Mouse (Mus musculus): ENCODE measurements around the gene 1700020D05Rik.
A peak's percentile ranks its signal among the peaks of the same experiment; 100 is the strongest.

1700020D05Rik gene

GRCm38 (mm10) chr19:5473720-5474119, 29.9 kb downstream of the 1700020D05Rik start, which contains the start of gene Efemp2:
Efemp2 (plus strand) TSS chr19:5473954.
- DNase-seq: no peak

GRCm38 (mm10) chr19:5472857-5473256, 30.7 kb downstream of the 1700020D05Rik start:
- no peak for DNase-seq

- no peak for DNase-seq
Observed at GRCm38 (mm10) chr19:5471846-5472245, 31.7 kb downstream of the 1700020D05Rik start.

- DNase-seq: no peak
Observed at GRCm38 (mm10) chr19:5468374-5468773, 35.2 kb downstream of the 1700020D05Rik start, which contains the start of gene Ctsw. Ctsw (minus strand) TSS chr19:5468507.

- no peak for DNase-seq
Observed at GRCm38 (mm10) chr19:5466916-5467500, 36.6 kb downstream of the 1700020D05Rik start.

GRCm38 (mm10) chr19:5465037-5465436, 38.5 kb downstream of the 1700020D05Rik start:
- no peak for DNase-seq

- peak; percentile 70 for DNase-seq
Observed at GRCm38 (mm10) chr19:5463791-5464562, 39.6 kb downstream of the 1700020D05Rik start.

- no peak for DNase-seq
Observed at GRCm38 (mm10) chr19:5463212-5463611, 40.4 kb downstream of the 1700020D05Rik start.

- DNase-seq: no peak
Observed at GRCm38 (mm10) chr19:5461411-5461810, 42.2 kb downstream of the 1700020D05Rik start.

GRCm38 (mm10) chr19:5460465-5460911, 43.1 kb downstream of the 1700020D05Rik start, which contains the start of gene Fibp:
Fibp (plus strand) TSS chr19:5460615.
- peak; percentile 83 for DNase-seq

- DNase-seq: no peak
Observed at GRCm38 (mm10) chr19:5459896-5460295, 43.7 kb downstream of the 1700020D05Rik start.

- no peak for DNase-seq
Observed at GRCm38 (mm10) chr19:5459019-5459418, 44.6 kb downstream of the 1700020D05Rik start.

- no peak for DNase-seq
Observed at GRCm38 (mm10) chr19:5457746-5458442, 45.7 kb downstream of the 1700020D05Rik start, which contains the start of gene Ccdc85b. Ccdc85b (minus strand) TSS chr19:5457894.

GRCm38 (mm10) chr19:5456922-5457745, 46.5 kb downstream of the 1700020D05Rik start:
- DNase-seq: peak; percentile 96

- no peak for DNase-seq
Observed at GRCm38 (mm10) chr19:5456241-5456921, 47.2 kb downstream of the 1700020D05Rik start.

- DNase-seq: no peak
Observed at GRCm38 (mm10) chr19:5455568-5455967, 48.0 kb downstream of the 1700020D05Rik start.

- DNase-seq: no peak
Observed at GRCm38 (mm10) chr19:5455037-5455436, 48.5 kb downstream of the 1700020D05Rik start.
